Mouse (Mus musculus): Measurements from ENCODE around the gene Peak1. TPM values are rescaled to one million over a fixed set of nuclear protein-coding genes. Genes with fewer than 3 reads are reported as not detected.

Peak1 gene
- total and polyA plus RNA-seq, 3 experiments: 2.8 to 13.3 (median 5.4) TPM

GRCm38 (mm10) chr9:56208817-56209216 lies 209.1 kb downstream of the Peak1 start:
- H3K27ac ChIP-seq (ENCODE audit: insufficient read depth, low read depth): no peak overlapping the region
- in situ Hi-C loops (cut with MboI; ENCODE audit: low pct_ligation_motif_present, low pct_unique_long_range_greater_than_20kb, low sequenced_read_pairs): loop anchor here (10.0 kb wide), 1 partner anchor 296 kb away; no protein-coding TSS in a partner anchor
- DNase-seq (ENCODE audit: extremely low read depth): no peak
- peaks cover 10 to 37% of the 10 kb centered on the region in 2 experiments for H3K4me1 ChIP-seq (ENCODE audit: control insufficient read depth in 1 of 2, insufficient read depth in 2 of 2)
- no peaks in the 10 kb centered on the region for H3K9me3 ChIP-seq (replicated peaks; ENCODE audit: low read length)
- no peak overlapping the region for H3K9ac ChIP-seq (ENCODE audit: insufficient read depth, low read depth)
- no peak overlapping the region for H3K4me3 ChIP-seq (replicated peaks in 1 of 3; ENCODE audit: low read depth in 2 of 3, low read length in 2 of 3, poor library complexity in 1 of 3)
- H3K27me3 ChIP-seq (replicated peaks): no peaks in the 10 kb centered on the region
- no peak for TF ChIP-seq KAT2A (IDR thresholded peaks at IDR 0.05; ENCODE audit: insufficient replicate concordance, low read length)
- H3K36me3 ChIP-seq (replicated peaks in 1 of 2; ENCODE audit: control insufficient read depth in 1 of 2, insufficient read depth in 1 of 2, low read length in 1 of 2): peaks cover 19 to 47% of the 10 kb centered on the region in 2 experiments
- no peak overlapping the region for H3K4me2 ChIP-seq (ENCODE audit: insufficient read depth, low read depth, poor library complexity, severe bottlenecking)
- dilution Hi-C loops (cut with MboI; ENCODE audit: extremely low pct_ligation_motif_present, extremely low pct_unique_long_range_greater_than_20kb, low sequenced_read_pairs): no loop called here
- no peaks in the 10 kb centered on the region for H3K79me2 ChIP-seq (replicated peaks; ENCODE audit: control insufficient read depth, extremely low read depth, insufficient read depth, poor library complexity, severe bottlenecking)

GRCm38 (mm10) chr9:56207516-56207915 lies 210.4 kb downstream of the Peak1 start:
- no peak for TF ChIP-seq GABPA (IDR thresholded peaks at IDR 0.05; ENCODE audit: insufficient replicate concordance, low read depth, low read length)
- no peak for TF ChIP-seq IRF4 (IDR thresholded peaks at IDR 0.05; ENCODE audit: low read depth, low read length)
- no peak for TF ChIP-seq TCF12 (IDR thresholded peaks at IDR 0.05; ENCODE audit: low read depth, low read length)
- TF ChIP-seq JUND (conservative IDR thresholded peaks at IDR 0.05; ENCODE audit: low read depth, low read length): no peak
- no peak for TF ChIP-seq MAX (IDR thresholded peaks at IDR 0.05; ENCODE audit: low read length)
- no peak for TF ChIP-seq NRF1 (IDR thresholded peaks at IDR 0.05; ENCODE audit: low read depth, low read length)
- no peak for TF ChIP-seq KAT2A (IDR thresholded peaks at IDR 0.05; ENCODE audit: insufficient replicate concordance, low read length)
- Histone ChIP-seq H3K4me3 (replicated peaks in 1 of 3; ENCODE audit: low read depth in 2 of 3, low read length in 2 of 3, poor library complexity in 1 of 3) (no peak overlapping the region), H3K4me1 (ENCODE audit: control insufficient read depth in 1 of 2, insufficient read depth in 2 of 2) (peaks cover 10 to 35% of the 10 kb centered on the region in 2 experiments), H3K4me2 (ENCODE audit: insufficient read depth, low read depth, poor library complexity, severe bottlenecking) (no peak overlapping the region), H3K27ac (ENCODE audit: insufficient read depth, low read depth) (no peak overlapping the region), H3K79me2 (replicated peaks; ENCODE audit: control insufficient read depth, extremely low read depth, insufficient read depth, poor library complexity, severe bottlenecking) (no peaks in the 10 kb centered on the region), H3K9ac (ENCODE audit: insufficient read depth, low read depth) (no peak overlapping the region), H3K27me3 (replicated peaks) (no peaks in the 10 kb centered on the region), H3K9me3 (replicated peaks; ENCODE audit: low read length) (no peaks in the 10 kb centered on the region), H3K36me3 (replicated peaks in 1 of 2; ENCODE audit: control insufficient read depth in 1 of 2, insufficient read depth in 1 of 2, low read length in 1 of 2) (peaks cover 19 to 54% of the 10 kb centered on the region in 2 experiments)
- dilution Hi-C loops (cut with MboI; ENCODE audit: extremely low pct_ligation_motif_present, extremely low pct_unique_long_range_greater_than_20kb, low sequenced_read_pairs): no loop called here
- in situ Hi-C loops (cut with MboI; ENCODE audit: low pct_ligation_motif_present, low pct_unique_long_range_greater_than_20kb, low sequenced_read_pairs): loop anchor here (10.0 kb wide), 1 partner anchor 297 kb away; no protein-coding TSS in a partner anchor
- DNase-seq (ENCODE audit: extremely low read depth): no peak

- Histone ChIP-seq H3K9ac (ENCODE audit: insufficient read depth, low read depth) (no peak overlapping the region), H3K36me3 (replicated peaks in 1 of 2; ENCODE audit: control insufficient read depth in 1 of 2, insufficient read depth in 1 of 2, low read length in 1 of 2) (peaks cover 19 to 54% of the 10 kb centered on the region in 2 experiments), H3K4me3 (replicated peaks in 1 of 3; ENCODE audit: low read depth in 2 of 3, low read length in 2 of 3, poor library complexity in 1 of 3) (no peak overlapping the region), H3K27ac (ENCODE audit: insufficient read depth, low read depth) (no peak overlapping the region), H3K79me2 (replicated peaks; ENCODE audit: control insufficient read depth, extremely low read depth, insufficient read depth, poor library complexity, severe bottlenecking) (no peaks in the 10 kb centered on the region), H3K9me3 (replicated peaks; ENCODE audit: low read length) (no peaks in the 10 kb centered on the region), H3K27me3 (replicated peaks) (no peaks in the 10 kb centered on the region), H3K4me1 (ENCODE audit: control insufficient read depth in 1 of 2, insufficient read depth in 2 of 2) (peaks cover 10 to 35% of the 10 kb centered on the region in 2 experiments), H3K4me2 (ENCODE audit: insufficient read depth, low read depth, poor library complexity, severe bottlenecking) (no peak overlapping the region)
- peak; percentile 54 for DNase-seq (ENCODE audit: extremely low read depth)
- in situ Hi-C loops (cut with MboI; ENCODE audit: low pct_ligation_motif_present, low pct_unique_long_range_greater_than_20kb, low sequenced_read_pairs) (loop anchor here (10.0 kb wide), 1 partner anchor 298 kb away; no protein-coding TSS in a partner anchor), dilution Hi-C loops (cut with MboI; ENCODE audit: extremely low pct_ligation_motif_present, extremely low pct_unique_long_range_greater_than_20kb, low sequenced_read_pairs) (no loop called here)
- peak; percentile 27; the same call in 1 of the 2 replicates for TF ChIP-seq IRF4 (IDR thresholded peaks at IDR 0.05; ENCODE audit: low read depth, low read length)
- TF ChIP-seq JUN (IDR thresholded peaks at IDR 0.05; ENCODE audit: insufficient read depth, low read depth, low read length): no peak
- TF ChIP-seq SMC3 (IDR thresholded peaks at IDR 0.05; ENCODE audit: low read depth, low read length): no peak
- no peak for TF ChIP-seq MAFK (IDR thresholded peaks at IDR 0.05; ENCODE audit: insufficient replicate concordance, low read length)
- no peak for TF ChIP-seq ZKSCAN1 (IDR thresholded peaks at IDR 0.05; ENCODE audit: borderline replicate concordance, low read depth, low read length)
- no peak for TF ChIP-seq TBP (conservative IDR thresholded peaks at IDR 0.05; ENCODE audit: low read depth, low read length)
- TF ChIP-seq ETS1 (conservative IDR thresholded peaks at IDR 0.05; ENCODE audit: low read depth, low read length): peak; percentile 53; the same call in 1 of the 2 replicates
- TF ChIP-seq UBTF (IDR thresholded peaks at IDR 0.05; ENCODE audit: low read depth, low read length): no peak
- TF ChIP-seq ZNF384 (IDR thresholded peaks at IDR 0.05; ENCODE audit: low read depth, low read length): no peak
- TF ChIP-seq ZC3H11A (IDR thresholded peaks at IDR 0.05; ENCODE audit: low read depth, low read length): no peak
- no peak for TF ChIP-seq HCFC1 (IDR thresholded peaks at IDR 0.05; ENCODE audit: low read depth, low read length)
- no peak for TF ChIP-seq MAX (IDR thresholded peaks at IDR 0.05; ENCODE audit: low read length)
- TF ChIP-seq MXI1 (IDR thresholded peaks at IDR 0.05; ENCODE audit: low read depth, low read length): no peak
- no peak for TF ChIP-seq USF1 (IDR thresholded peaks at IDR 0.05; ENCODE audit: low read depth, low read length)
- no peak for TF ChIP-seq JUND (conservative IDR thresholded peaks at IDR 0.05; ENCODE audit: low read depth, low read length)
- no peak for TF ChIP-seq USF2 (conservative IDR thresholded peaks at IDR 0.05; ENCODE audit: low read depth, low read length)
- TF ChIP-seq BHLHE40 (IDR thresholded peaks at IDR 0.05; ENCODE audit: low read depth, low read length): no peak
- no peak for TF ChIP-seq RCOR1 (conservative IDR thresholded peaks at IDR 0.05; ENCODE audit: low read depth, low read length)
- TF ChIP-seq CHD1 (IDR thresholded peaks at IDR 0.05; ENCODE audit: low read depth, low read length): no peak
- 0 out of 2 replicates have a peak, but pooled peaks have one; percentile 20 for TF ChIP-seq SIN3A (IDR thresholded peaks at IDR 0.05; ENCODE audit: low read length)
Measured at GRCm38 (mm10) chr9:56207083-56207482, 210.8 kb downstream of the Peak1 start.

Measured in CH12.LX (cell line).